Mouse (Mus musculus): ENCODE measurements around the gene Polr2l. TPM values are rescaled to one million over a fixed set of nuclear protein-coding genes. Genes with fewer than 3 reads are reported as not detected.
"Not testable (repeated sequence)": the region's sequence is repeated elsewhere in the genome, so short reads cannot be mapped to it uniquely, and the experiment has no call there.

The Polr2l gene
- total RNA-seq, 2 experiments from 2014 or later, result 43.5 to 59.6 TPM

- ATAC-seq (replicated peaks; ENCODE audit: poor library complexity, severe bottlenecking), result peak; percentile 34
Measured at GRCm38 (mm10) chr7:141455610-141456314, 19.2 kb downstream of the Polr2l start.

DNA sequence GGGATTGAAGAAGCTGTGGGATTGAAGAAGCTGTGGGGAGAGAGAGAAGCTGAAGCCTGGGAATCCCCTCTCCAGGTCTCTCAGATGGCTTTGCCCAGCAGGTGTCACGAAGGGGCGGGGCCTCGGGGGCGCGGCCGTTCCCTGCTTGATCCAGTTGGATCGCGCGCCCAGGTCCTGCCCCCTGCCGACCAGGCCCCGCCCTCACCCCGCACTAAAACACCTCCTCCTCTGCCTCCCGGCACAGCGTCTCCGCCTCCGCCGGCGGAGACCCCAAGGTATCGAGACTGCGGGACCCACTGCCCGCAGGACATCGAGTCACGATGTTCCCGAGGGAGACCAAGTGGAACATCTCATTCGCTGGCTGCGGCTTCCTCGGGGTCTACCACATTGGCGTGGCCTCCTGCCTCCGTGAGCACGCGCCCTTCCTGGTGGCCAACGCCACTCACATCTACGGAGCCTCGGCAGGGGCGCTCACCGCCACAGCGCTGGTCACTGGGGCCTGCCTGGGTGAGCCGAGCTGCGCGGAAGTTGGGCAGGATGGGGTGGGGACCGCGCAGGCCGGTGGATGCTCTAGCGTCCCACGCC, 19.9 kb downstream of the Polr2l start, which contains the start of gene Pnpla2:
Pnpla2 (plus strand) TSS at position 232 of the 585 bp plus-strand sequence.
- peak; percentile 72 for ATAC-seq (replicated peaks; ENCODE audit: poor library complexity, severe bottlenecking)

DNA sequence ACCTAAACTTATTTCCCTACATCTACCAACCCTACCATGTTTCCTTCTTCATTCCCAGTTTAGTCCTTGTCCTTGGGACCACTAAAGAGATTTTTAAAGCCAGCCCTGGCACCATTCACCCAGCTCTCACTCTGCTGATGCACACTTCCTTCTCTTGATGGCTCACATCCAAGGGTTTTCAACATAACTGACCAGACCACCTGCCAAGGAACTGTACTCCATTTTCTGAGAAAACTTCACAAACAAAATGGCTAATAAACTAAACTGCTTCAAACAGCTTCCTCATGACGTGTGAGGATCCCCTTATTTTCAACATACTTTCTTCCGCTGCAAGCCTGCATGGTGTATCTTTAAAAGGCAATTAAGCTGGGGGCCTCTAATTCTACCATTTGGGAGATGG, 21.3 kb downstream of the Polr2l start:
- peak; percentile 14 for ATAC-seq (replicated peaks; ENCODE audit: poor library complexity, severe bottlenecking)

DNA sequence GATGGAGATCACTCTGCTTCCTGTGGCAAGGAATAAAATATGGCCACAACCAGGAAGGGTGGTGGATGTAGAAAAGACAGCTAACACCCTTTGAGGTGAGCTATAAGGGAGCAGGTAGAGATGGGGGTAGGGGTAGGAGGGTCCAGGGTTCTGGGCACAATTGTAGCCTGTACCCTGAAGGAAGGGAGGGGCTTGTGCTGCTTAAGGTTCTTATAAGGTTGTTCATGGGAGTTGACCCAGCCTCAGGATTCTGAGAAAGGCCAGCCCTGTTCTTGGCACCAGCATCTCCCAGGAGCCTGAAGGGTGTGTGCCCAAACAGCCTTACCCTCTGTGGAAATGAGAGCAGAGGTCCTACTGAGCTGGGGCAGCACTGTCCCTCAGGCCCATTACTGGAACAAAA, 23.0 kb downstream of the Polr2l start:
- ATAC-seq (replicated peaks; ENCODE audit: poor library complexity, severe bottlenecking), result no peak

- peak; percentile 79 for ATAC-seq (replicated peaks; ENCODE audit: poor library complexity, severe bottlenecking)
Measured at GRCm38 (mm10) chr7:141447110-141447991, 27.6 kb downstream of the Polr2l start, which contains the start of gene Rplp2. Gene Rplp2, plus strand, starts transcription at chr7:141447370.

DNA sequence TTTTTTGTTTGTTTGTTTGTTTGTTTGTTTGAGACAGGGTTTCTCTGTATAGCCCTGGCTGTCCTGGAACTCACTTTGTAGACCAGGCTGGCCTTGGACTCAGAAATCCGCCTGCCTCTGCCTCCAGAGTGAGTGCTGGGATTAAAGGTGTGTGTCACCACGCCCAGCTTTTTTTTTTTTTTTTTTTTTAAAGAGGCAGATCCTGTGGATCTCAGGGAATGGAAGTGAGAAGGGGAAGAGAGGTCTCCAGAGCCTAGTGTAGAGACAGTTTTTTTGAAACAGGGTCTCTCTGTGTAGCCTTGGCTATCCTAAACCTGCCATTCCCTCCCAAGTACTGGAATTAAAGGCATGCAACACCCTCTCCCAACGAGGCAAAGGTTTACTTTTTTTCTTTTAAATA, 28.6 kb downstream of the Polr2l start:
- not testable (repeated sequence) for ATAC-seq (replicated peaks; ENCODE audit: poor library complexity, severe bottlenecking)

DNA sequence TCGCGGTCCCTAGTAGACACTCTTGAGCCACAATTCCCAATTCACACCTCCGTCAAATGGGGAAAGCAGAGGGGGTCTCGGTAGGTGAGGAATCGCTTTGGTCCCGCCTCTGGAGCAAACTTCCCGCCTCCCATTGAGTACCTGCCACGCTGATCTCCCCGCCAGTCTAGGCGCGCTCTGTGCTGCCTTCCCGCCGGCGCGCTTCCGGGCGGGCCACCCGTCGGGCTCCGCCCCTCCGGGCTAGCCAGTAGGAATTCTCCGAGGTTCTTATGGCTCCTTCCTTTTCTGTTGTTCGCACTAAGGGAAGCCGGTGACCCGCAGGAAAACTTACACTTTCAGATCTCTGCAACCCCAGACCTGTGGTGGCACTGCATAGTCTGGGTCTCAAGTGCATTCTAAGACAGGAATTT, 31.1 kb downstream of the Polr2l start, which contains the start of gene Pidd1:
Pidd1 (minus strand) TSS at position 198 of the 410 bp plus-strand sequence.
- peak; percentile 55 for ATAC-seq (replicated peaks; ENCODE audit: poor library complexity, severe bottlenecking)

DNA sequence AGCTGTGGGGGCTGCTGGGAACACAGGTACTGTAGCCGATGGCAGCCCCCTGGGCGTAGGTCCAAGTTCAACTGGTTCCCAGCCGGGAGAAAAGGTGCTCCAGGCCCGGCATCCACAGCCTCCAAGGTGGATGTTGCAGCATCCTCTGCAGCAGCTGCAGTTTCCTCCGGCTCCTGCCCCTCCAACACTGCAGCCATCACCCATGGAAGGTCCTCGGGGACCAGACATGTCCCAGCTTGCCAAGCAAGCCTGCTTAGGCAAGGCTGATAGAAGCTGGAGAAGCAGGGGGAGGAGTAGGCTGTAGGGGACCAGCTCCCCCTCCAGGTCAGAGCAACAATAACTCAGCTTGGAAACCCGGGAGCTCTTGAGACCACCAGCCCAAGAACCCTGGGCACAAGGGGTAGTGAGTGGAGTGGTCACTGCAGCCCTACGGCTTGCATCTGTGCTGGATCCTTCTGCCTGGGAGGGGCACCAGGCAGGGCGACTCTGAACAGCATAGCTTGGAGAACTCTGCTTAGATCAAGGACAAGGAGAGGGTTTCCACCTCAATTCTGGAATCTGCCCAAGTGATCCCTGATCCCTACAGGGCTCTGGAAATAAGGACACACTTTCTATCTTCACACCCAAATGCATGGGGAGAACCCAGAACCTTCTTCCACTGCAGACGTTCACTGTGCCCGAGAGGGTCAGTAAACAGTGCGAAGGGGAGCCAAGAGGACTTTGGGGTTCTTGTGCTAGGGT, 31.7 kb downstream of the Polr2l start:
- peak; percentile 33 for ATAC-seq (replicated peaks; ENCODE audit: poor library complexity, severe bottlenecking)

GRCm38 (mm10) chr7:141442199-141442598, 32.7 kb downstream of the Polr2l start:
- no peak for ATAC-seq (replicated peaks; ENCODE audit: poor library complexity, severe bottlenecking)

DNA sequence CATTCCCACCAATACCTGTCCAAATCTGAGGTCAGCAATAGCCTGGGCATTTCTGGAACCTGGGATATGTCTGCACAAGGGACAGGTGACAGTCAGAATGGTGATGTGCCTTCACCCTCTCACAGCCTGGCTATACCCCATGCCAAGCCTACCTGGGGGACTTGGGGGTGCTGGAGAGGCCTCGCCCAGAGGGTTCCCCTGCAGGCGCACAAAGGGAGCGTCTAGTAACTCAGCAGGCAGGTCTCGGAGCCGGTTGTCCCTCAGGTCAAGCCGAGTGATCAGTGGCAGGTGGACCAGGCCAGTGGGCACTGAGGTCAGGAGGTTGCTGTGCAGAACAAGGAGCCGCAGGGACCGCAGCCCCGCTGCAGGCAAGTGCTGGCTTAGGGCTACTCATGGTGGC, 33.5 kb downstream of the Polr2l start:
- no peak for ATAC-seq (replicated peaks; ENCODE audit: poor library complexity, severe bottlenecking)

- ATAC-seq (replicated peaks; ENCODE audit: poor library complexity, severe bottlenecking), result peak; percentile 20
Measured at GRCm38 (mm10) chr7:141440613-141441012, 34.3 kb downstream of the Polr2l start.

DNA sequence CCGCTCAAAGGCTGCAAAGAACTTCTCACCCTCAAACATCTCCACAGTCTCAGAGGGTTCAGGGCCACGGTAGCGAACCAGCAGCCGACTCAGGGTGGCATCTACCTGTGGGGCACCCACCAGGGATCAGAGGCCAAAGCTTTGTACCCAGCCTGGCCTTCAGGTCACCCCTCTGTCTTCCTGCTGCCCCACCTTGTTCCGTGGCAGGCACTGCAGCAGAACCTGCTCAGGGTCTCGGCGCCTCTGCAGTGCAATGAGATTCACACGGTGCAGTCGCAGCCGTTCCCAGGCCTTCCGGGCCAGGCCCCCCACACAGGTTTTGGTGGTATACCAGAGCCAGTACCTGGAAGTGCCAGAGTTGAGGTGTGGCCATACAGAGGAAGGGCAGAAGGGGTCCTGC, 35.1 kb downstream of the Polr2l start:
- no peak for ATAC-seq (replicated peaks; ENCODE audit: poor library complexity, severe bottlenecking)

GRCm38 (mm10) chr7:141439140-141439679, 35.7 kb downstream of the Polr2l start:
- ATAC-seq (replicated peaks; ENCODE audit: poor library complexity, severe bottlenecking), result no peak

- ATAC-seq (replicated peaks; ENCODE audit: poor library complexity, severe bottlenecking), result no peak
Measured at GRCm38 (mm10) chr7:141438201-141438968, 36.5 kb downstream of the Polr2l start.

- peak; percentile 72 for ATAC-seq (replicated peaks; ENCODE audit: poor library complexity, severe bottlenecking)
Measured at GRCm38 (mm10) chr7:141437178-141438120, 37.5 kb downstream of the Polr2l start, which contains the start of gene Slc25a22. Gene Slc25a22, minus strand, starts transcription at chr7:141437892.

DNA sequence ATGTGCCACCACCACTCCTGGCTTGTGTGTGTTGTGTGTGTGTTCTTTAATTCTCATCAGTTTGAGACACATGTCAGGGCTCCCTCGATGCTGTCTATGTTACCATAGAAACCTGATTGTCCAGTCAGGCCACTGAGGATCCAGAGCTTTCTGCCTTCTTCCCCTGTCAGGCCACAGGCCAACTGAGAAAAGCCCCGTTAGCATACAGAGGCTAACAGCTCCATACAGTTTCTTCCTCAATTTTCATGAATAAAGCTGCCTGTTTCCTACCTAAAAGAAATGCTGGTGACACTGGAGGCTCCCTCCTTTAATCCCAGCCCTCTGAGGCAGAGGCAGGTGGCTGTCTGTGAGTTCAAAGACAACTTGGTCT, 38.4 kb downstream of the Polr2l start:
- no peak for ATAC-seq (replicated peaks; ENCODE audit: poor library complexity, severe bottlenecking)

DNA sequence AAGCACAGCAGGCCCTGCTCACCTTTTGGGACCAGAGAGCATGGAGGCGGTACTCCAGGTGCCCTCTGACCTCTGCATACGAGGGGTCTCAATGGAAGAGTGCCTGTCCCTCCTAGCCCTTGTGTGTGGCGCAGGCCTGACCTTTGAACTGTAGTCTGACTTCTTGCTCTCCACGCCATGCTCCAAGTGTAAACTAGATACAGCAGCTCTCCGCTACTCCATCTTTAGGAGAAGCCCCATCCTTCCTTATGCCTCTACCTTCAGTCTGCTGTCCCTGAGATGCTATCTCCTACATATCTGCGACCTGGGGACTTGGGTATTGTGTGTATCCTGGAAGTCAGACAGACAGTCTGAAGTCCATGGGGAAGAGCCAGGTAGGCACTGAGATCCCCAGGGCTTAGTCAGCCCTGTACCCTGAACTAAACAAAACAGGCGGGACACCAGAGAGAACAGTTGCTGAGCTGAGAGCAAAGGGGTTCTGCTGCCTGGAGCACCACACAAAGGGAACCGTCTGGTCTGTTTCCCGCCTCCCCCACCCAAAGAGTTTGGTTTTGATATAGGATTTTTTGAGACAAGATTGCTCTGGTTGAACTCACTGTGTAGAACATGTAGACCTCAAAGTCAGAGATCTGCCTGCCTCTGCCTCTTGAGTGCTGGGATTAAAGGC, 38.9 kb downstream of the Polr2l start:
- ATAC-seq (replicated peaks; ENCODE audit: poor library complexity, severe bottlenecking), result no peak

Measured in granulocyte monocyte progenitor cell, adult 5-6 weeks (primary cell).